Mouse (Mus musculus) G1E (cell line): ENCODE results near the gene Spon1.

Experiments
- CTCF ChIP-seq: IDR thresholded peaks from 2 replicates; pipeline ENCODE4 v1.5.1; 2012; ENCODE audit warnings: low read depth, low read length, inconsistent platforms, mixed read lengths
- GATA1 ChIP-seq: IDR thresholded peaks from 2 replicates; pipeline ENCODE4 v1.6.1; 2012; ENCODE audit warnings: borderline replicate concordance, low read length, inconsistent platforms, mixed read lengths
- GATA2 ChIP-seq: IDR thresholded peaks from 2 replicates; pipeline ENCODE4 v1.6.1; 2012; ENCODE audit warnings: low read depth, low read length, inconsistent platforms, borderline replicate concordance
- POLR2AphosphoS5 ChIP-seq: IDR thresholded peaks from 2 replicates; pipeline ENCODE4 v1.6.1; 2012; ENCODE audit warnings: low read depth, low read length, inconsistent platforms; ENCODE audit not compliant: insufficient replicate concordance
- TAL1 ChIP-seq: conservative IDR thresholded peaks from 2 replicates; pipeline ENCODE4 v1.6.1; 2012; ENCODE audit warnings: low read depth, low read length, inconsistent platforms, mixed read lengths

GRCm38 (mm10) chr7:113756616-113757015 lies 9.2 kb upstream of the Spon1 start:
- TF ChIP-seq CTCF (no peak), POLR2AphosphoS5 (no peak), GATA1 (no peak), TAL1 (no peak), GATA2 (no peak)
